Comparison of ENCODE assay signal across 8 mouse cellular contexts in genomic region chr14:122181078-122181814, GRCm38 (mm10). TPM values are rescaled to one million over a fixed set of nuclear protein-coding genes. Genes with fewer than 3 reads are reported as not detected.
DNase-seq lines count a peak whose midpoint lies in the region; ATAC-seq lines count a peak whose summit lies in the region.

Gene Clybl (plus strand): TSS chr14:122181704.

- DNase-seq in Muller cell, postnatal 12 days (ENCODE audit: inconsistent ontology term) = peak; percentile 95
- DNase-seq in cerebellum, adult 9-11 months = peak; percentile 96
- peak; percentile 80 to 95 for DNase-seq in frontal cortex, adult 2 months (ENCODE audit: extremely low spot score in 1 of 2, low spot score in 1 of 2)
- DNase-seq in hindbrain, embryonic 11.5 days (ENCODE audit: low spot score) = peak; percentile 93
- peak; percentile 85 to 90 for DNase-seq in layer of hippocampus, postnatal 14 days (ENCODE audit: low spot score in 2 of 2)
- peak; percentile 97 for DNase-seq in lung, postnatal 14 days
- DNase-seq in retina, adult 2 months (ENCODE audit: low read depth, low spot score) = peak; percentile 66
- DNase-seq in thymus, postnatal 36 days = peak; percentile 88 to 92

- H3K4me2 ChIP-seq in hindbrain, embryonic 11.5 days (replicated peaks; ENCODE audit: low read depth, low read length) = peak within 1 kb of the TSS; percentile 61

- ATAC-seq in hindbrain, embryonic 11.5 days (ENCODE audit: low FRiP score) = peak; percentile 99

- H3K9me3 ChIP-seq in hindbrain, embryonic 11.5 days (ENCODE audit: control insufficient read depth, low read length) = no peaks in the 10 kb centered on the region

- peak within 1 kb of the TSS; percentile 65 for H3K9ac ChIP-seq in hindbrain, embryonic 11.5 days (ENCODE audit: low read depth, low read length)

- H3K4me3 ChIP-seq in hindbrain, embryonic 11.5 days (ENCODE audit: low read depth, low read length) = peak within 1 kb of the TSS; percentile 58

- H3K27ac ChIP-seq in hindbrain, embryonic 11.5 days (ENCODE audit: low read depth, low read length) = peak within 1 kb of the TSS; percentile 13; the same call in 1 of the 2 replicates

- 0 out of 2 replicates have a peak, but pooled peaks cover 2% of the 10 kb centered on the region for H3K4me1 ChIP-seq in hindbrain, embryonic 11.5 days (replicated peaks; ENCODE audit: control insufficient read depth, insufficient read depth, low read length)

- 4% methylated on average over 45 of the region's 45 CpGs for WGBS in hindbrain, embryonic 11.5 days

- no peaks in the 10 kb centered on the region for H3K36me3 ChIP-seq in hindbrain, embryonic 11.5 days (ENCODE audit: control insufficient read depth, insufficient read depth, low read length)

- no peaks in the 10 kb centered on the region for H3K27me3 ChIP-seq in hindbrain, embryonic 11.5 days (ENCODE audit: control insufficient read depth, insufficient read depth, low read length)

RNA-seq across cellular contexts. Expression of gene Clybl, which starts in this region (rescaled TPM):
- polyA plus RNA-seq in frontal cortex, adult 2 months (2012; rRNA removed) = 24.5 and 24.6 TPM in 2 replicates
- polyA plus RNA-seq in hindbrain, embryonic 11.5 days (2014; fragmentation: Nextera tagmentation; extraction: Ambion mirVana) = 24.1 and 30.6 TPM in 2 replicates
- 10 to 100 TPM; 25.5 to 26.8 TPM for total RNA-seq in layer of hippocampus, postnatal 14 days (2021)

Comparison
In these comparisons a context has a peak if more than half of its experiments do, and no peak if none do; other contexts are left out.
1. Peak in every context shown above with its lines: DNase-seq, ATAC-seq, H3K4me3 ChIP-seq and H3K27ac ChIP-seq.